Mouse (Mus musculus) spleen, adult 12 weeks (tissue): ENCODE results near the gene Cuedc1.
"Not testable (repeated sequence)": the region's sequence is repeated elsewhere in the genome, so short reads cannot be mapped to it uniquely, and the experiment has no call there.

Source experiments
- DNase-seq: peaks from one replicate; pipeline ENCODE4 v3.0.0; 2022; ENCODE audit warnings: low spot score

The Cuedc1 gene

DNA sequence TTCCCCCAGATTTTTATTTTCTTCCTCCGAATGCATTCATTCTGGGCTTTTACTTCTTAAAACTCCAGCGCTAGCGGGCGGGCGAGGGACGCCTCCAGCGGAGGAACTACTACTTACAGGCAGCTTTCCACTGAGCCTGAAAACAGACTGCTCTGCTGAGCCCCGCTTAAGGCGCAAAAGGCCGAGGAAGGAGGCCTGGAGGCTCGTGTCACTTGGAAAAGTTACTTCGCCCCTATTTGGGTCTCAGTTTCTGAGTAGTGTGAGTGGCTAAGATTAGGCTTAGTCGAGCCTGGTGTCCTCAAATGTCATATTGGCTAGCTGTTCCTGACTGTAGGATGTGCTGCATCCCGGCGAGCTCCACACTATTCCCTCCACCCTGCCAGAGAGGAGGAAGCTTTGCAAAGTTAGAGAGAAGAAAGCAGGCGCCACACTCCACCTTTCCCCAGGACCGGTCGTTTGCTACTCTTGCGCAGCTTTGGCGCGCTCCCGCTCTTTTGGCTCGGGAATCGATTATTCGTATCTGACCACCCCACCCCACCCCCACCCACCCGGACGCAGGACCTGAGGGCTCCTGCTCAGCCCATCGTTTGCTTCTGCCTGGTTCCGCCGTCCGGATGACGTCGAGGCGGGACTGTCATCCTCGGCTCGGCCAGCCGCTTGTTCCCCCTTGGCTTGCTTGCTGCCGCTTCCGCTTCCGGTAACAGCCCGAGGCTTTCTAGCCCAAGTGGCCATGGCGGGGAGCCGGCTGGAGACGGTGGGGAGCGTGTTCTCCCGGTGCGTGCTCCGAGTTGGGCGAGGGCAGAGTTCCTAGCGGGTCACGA, 106.1 kb downstream of the Cuedc1 start, which contains the start of gene Mrps23:
Gene Mrps23 (plus strand): TSS at position 677 of the 821 bp plus-strand sequence.
- peak; percentile 78 for DNase-seq

DNA sequence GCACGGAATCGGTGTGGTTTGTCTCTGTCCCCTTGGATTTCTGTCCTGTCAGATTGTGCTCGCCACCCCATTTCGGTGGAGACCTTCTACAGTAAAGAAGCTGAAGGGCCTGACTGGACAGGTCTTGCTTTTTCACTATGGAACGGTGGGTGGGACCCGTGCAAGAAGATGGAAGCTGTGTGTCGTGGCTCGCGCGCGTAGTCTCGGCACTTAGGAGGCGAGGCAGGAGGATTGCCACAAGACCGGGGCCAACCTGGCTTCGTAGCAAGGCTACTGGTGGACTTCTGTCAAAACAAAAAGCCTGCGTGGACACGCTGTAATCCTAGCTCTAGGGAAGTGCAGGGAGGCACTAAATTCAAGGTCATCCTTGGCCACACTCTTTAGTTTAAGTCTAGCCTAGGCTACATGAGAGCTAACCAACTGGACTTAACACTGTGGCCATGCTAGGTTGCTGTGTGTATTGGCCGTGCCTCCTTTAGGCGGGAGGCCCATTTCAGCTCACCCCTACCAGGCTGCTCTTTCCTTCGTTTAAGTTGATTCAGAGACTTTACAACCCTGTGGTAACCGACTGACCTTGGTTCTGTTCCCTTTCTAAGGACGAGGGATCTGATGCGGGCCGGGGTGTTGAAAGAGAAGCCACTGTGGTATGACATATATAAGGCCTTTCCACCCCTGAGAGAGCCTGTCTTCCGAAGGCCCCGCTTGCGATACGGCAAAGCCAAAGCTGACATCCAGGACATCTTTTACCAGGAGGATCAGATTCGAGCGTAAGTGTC, 106.9 kb downstream of the Cuedc1 start:
- no peak for DNase-seq

DNA sequence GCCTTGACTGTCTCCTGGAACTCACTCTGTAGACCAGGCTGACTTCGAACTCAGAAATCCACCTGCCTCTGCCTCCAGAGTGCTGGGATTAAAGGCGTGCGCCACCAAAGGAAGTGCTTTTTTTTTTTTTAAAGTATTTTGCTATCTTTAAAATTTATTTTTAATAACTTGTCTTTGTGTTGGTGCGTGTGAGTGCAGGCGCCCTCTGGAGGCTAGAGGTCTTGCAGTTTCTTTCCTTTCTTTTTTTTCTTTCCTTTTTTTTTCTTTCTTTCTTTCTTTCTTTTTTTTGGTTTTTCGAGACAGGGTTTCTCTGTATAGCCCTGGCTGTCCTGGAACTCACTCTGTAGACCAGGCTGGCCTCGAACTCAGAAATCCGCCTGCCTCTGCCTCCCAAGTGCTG, 108.7 kb downstream of the Cuedc1 start:
- DNase-seq, result not testable (repeated sequence)

DNA sequence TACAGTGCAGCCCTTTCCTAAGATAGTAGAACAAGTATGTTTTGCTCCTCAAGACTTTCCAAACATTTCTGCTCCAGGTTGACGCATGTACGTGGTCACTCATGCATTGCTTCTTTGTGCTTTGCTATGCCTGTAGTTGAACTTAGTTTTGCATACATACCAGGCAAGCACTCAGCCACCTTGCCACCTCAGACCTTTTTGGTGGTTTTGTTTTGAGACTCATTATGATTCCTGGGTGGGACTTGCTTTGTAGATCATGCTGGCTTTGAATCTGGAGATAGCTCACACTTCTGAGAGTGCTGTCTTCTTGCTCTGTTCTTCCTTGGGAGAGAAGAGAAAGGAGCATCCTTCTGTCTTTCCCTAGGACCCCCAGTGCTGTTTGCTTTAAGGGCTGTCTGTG, 109.8 kb downstream of the Cuedc1 start:
- no peak for DNase-seq

DNA sequence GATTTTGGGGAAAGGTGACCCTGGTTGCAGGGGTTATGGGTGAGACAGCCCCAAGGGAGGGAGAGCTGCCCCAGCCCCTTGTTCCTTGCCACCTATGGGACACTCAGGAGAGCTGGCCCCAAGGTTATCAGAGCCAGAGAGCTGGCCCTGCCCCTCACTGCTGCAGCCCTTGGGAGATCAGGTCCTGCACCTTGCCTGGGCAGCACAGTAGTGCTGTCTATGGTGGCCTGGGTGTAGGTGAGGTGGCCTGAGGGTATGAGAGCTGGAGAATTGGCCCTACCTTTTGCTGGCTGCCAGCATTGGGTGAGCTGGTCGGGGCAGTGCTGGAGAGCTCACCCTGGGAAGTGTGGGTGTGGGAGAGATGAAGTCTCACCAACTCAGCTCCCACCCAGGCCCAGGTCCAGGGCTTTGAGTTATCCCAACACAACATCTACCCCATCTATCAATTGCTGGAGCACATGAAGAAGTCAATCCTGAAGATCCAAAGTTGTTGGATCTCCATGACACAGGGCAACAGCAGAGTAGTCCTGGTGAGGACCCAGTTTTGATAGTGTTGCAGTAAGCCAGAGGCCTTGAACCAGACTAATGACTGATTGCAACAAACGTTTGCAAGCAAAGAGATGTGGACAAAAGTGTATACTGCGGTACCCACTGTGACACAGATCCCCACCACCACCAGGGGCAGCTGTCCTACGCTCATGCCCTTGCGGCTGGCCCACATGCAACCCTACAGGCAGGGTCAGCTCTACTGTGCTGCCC, 114.1 kb downstream of the Cuedc1 start:
- DNase-seq, result no peak

DNA sequence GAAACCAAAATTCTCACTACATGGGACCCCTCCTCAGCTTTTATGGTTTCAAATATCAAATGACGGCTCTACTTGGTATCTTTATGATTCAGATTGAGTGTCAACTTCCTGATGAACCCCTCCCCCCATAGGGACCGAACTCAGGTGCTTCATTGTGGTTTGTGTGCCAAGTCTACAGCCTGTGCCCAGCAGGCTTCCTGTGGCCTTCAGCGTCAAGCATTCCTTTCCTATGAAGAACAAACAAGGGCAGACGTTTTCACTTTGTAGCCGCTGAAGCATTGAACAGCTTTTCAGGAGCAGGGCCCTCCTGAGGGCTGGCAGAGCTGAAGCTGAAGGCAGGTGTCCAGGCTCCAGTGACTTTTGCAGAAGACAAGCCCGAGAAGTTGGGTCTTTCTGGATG, 115.9 kb downstream of the Cuedc1 start:
- DNase-seq, result no peak

DNA sequence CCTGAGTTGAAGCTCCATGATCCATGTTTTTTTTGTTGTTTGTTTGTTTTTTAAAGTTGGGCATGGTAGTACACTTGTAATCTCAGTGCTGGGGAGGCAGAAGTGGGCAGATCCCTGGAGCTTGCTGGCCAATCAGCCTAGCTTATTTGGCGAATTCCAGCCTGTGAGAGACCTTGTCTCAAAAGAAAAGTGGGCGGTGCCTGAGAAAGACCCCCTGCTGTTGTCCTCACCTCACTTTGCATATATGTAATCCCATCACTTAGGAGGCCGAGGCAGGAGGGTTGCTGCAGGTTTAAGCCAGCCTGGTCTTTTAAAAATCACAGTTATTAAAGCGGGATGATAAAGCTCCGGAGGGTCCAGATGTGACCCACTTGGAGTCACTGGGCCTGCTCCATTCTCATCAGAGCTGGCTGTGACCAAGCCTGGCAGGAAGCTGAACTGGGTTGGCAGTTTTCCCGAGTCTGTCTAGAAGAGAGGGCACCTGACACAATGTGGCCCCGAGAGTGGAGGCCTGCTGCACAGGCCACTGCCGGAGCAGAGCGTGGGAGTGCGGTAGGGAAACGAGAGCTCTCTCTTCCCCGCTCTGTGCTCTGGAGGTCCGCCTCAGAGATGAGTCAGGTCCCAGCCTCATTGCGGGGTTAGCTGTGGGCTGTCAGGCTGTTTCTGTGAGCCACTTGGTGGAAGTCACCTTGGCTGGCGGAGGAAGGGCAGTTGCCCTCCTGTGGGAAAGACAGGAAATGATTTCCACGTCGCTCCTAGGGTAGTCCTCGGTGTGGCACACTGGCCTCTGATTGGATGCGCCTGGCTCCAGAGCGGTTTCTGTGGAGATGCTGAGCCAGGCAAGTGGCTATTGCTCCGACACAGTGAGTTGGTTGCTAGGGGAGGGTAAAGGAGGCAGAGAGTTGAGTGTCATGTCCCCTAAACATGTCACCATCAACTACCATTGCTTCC, 117.3 kb downstream of the Cuedc1 start:
- DNase-seq, result no peak

DNA sequence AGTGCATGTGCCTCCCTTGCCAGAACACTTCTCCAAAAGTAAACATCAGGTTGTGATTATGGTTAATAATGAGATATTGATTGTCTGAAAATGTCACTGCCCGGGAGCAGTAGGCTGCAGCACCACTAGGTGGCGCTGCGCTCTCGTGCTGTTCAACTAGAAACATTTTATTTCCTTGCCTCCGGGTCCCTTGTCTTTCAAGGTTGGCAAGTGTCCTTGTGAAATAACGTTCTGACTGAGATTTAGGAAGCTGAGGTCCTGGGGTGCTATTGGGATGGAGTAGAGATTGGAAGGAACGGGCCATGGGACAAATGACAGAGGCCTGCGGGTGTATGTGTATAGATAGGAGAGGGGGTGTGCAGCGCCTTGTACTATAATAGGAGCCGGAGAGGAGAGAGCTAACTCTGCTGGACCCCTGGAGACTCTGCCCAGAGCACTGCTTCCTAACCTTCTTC, 118.4 kb downstream of the Cuedc1 start:
- peak; percentile 30 for DNase-seq

DNA sequence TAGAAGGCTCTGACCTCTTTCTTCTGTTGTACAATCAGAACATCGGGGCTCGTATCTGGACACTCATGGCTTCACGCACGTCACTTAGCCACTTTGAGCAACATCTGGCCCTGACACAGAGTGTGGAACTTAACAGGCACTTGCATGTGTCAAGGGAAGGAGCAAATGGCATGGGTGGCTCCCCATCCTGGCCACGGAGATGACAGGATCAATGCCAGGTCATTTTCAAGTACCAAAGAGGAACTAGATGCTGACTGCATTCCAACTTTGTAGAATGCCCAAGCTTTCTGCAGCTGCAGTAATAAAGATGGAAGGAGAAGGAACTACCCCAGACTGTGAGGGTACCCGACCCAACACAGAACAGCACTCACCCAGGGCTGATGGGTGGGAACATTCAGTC, 120.3 kb downstream of the Cuedc1 start:
- no peak for DNase-seq

DNA sequence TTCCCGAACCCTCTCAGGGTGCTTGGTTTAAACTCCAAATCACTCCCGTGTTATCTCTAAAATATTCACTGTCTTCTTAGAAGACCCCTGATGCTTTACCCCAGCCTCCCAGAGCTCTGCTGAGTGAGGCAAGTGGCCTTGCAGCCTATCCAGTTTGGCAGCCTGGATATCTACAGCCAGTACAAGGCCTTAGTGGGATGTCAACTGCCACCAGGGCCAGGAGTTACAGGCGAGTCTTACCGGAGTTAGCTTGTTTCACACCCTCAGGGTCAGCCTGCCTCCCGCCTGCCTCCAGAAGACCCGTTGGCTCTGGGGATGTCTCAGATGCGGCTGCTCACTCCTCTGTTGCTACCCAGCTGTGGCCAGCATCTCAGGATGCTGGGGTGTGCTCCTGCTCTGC, 120.7 kb downstream of the Cuedc1 start:
- DNase-seq, result no peak

DNA sequence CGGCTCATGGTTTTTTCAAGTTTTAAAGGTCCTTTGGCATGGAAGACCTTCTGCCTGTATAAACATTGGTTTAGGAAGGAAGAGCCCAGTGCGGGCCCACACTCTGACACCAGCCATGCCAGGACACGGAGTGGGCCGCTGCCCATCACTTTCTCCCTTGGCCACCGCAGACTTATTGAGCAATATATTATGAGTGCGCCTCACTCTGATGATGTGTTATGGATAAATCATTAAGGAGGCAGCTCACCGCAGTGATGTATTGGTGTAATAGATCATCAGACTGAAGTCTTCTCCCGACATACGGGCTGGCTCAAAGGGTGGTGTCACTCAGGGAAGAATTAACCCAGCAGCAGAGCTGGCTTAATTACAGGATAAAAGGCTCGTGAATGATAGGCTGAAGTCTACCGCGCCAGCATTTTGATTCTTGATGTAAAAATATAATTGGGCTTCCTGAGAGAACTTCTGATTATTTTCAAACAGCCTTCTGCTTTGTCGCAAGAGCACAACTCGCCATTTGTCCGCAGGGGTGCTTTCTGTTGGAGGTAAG, 124.1 kb downstream of the Cuedc1 start:
- DNase-seq, result no peak

DNA sequence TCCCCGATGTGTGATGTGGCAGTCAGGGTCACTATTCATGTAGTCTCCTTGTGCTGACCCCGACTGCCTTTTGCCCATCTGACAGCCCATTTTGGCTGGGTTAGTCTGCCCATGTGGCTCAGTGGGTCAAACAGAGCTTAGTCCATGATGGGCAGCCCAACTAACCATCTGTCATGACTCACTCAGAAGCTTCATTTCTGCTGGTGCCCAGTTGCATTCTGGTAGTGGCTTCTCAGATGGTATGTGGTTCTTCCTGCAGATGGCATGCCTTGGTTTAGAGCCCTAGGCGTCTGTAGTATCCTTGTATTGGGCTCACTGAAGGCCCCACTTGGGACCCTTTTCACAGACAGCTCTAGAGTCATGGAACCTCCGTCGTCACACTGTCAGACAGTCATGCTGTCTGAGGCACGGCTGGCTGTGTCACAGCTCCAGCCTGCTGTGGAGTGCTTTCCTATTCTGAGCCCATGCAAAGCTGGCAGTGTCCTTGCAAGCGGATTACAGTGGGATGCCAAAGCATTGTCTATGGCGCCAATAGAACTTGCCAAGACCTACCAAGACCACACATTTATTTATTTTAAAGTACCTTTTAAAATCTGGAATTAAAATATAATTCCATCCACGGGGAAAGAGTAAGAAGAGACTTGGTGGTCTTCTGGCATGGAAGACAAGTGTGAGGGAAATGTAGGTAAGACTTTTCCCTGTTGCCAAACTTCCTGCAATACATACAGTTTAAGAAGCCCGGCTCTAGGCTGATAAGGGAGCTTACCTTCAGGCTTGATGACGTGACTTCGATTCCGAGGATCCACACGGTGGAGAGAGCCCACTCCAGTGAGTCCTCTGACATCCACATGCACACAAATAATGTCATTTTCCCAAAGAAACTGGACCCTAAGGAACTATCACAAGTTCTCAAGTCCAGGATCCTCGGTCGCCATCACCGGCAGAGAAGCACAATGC, 129.4 kb downstream of the Cuedc1 start:
- DNase-seq, result no peak

DNA sequence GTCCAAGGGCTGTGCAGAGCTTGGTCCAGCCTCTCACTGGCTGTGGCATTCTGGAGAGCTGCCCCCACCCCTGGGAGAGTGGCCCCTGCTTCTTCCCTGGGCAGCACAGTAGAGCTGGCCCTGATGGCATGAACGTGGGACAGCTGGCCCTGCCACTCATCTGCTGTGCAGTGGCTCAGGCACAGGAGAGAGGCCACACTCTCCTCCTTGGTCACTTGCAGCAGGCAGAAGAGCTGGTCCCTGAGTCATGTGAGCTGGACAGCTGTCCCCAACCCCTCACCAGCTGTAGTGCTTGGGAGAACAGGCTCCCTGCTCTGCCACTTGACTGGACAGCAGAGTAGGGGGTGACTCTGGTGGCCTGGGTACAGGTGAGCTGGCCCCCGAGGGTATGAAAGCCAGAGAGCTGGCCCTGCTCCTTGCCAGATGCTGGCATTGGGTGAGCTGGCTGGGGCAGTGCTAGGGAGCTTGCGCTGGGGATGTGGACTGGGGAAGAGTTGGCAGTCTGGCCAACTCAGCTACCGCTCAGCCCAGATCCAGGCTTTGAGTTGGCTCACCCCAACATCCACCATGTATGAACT, 133.4 kb downstream of the Cuedc1 start:
- DNase-seq, result no peak

DNA sequence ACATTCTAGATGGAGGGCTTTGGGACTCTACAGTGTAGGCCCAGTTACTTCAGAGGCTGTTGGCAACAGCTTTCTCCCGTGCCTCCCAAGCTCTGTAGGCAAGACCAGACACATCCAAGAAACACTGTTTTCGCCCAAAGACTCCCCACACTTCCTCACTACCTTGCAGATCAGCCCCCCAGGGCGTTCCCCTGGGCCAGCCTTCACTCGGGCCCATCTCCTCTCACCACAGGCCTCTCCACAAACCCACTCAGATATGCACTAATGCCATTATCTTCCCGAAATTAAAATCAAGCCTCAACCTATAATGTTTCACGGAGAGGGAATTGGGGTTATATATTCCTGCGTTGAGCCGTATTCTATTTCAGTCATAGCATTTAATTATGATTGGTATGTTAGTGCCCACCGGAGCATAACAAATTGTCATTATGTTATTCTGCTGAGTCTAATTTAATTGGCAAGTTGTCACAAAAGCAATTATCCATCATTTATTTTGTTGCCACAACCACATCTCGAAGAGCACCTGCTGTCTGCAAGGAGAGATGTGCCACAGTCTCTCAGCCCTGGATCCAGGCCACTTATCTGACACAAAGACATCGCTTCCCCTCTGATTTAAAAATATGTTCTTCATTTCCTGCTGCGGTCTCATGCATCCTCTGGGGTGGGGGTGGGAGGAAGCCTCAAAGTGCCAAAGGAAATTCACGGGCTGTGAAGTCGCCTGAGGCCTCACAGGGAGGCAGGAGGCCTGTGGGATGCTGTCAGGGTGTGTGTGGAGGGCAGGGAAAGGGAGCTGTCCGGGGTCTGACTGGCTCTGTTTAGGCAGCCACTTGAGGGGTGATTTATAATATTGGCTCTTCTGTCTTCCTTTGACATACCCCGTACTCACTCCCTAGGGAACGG, 135.9 kb downstream of the Cuedc1 start:
- DNase-seq, result no peak

DNA sequence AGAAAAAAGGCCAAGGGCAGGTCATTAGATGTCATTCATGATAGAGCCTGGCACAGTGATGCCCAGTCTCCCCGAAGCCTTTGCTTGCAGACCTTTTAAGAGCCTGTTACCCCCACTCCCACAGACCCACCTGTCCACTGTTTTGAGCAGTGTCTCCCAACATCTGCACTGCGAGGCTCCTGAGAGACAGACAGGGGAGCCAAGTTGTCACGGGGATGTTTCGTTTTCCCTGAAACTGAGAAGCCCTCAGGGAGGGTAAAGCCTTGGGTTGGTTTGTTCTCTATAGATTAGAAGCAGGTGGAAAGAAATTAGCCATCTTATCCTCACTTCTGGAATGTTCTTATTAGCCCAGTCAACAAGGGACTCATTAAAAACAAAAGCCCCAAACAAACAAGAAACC, 136.9 kb downstream of the Cuedc1 start:
- DNase-seq, result no peak

DNA sequence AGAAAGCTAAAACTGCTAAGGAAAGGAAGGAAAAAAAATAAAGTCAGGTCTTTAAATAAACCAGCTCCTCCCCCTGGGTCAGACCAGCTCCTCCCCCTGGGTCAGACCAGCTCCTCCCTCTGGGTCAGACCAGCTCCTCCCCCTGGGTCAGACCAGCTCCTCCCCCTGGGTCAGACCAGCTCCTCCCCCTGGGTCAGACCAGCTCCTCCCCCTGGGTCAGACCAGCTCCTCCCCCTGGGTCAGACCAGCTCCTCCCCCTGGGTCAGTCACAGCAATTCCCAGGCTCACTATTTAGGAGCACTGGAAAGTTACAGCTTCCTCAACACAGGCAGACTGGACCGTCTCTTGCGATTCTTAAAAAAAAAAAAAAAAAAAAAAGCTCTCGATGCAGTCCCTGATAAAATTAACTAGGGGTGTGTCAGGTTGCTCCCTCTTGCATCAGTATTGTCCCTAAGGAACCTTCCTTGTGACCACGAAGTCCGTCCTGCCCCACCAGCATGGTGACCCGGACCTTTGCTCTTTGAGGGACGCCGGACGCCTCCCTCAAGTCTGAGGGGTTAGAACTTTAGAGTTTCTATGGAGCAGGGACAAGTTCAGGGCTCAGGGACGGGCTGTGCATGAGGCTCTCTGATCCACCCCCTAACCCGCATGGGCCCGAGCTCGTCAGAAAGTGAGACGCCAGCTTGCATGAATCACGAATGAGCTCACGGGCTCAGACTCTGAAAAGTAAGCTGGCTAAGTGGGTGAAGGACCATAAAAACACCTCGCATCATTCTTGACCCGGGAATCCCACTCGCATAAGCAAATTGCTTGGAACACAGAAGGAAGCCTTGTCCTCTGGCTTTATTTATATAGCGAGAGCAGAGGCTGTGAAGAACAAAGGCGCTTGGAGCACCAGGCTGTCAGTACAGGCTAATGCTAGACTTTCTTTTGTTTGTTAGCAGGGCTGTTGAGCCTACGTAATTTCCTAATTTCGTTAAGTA, 137.7 kb downstream of the Cuedc1 start:
- DNase-seq, result no peak

DNA sequence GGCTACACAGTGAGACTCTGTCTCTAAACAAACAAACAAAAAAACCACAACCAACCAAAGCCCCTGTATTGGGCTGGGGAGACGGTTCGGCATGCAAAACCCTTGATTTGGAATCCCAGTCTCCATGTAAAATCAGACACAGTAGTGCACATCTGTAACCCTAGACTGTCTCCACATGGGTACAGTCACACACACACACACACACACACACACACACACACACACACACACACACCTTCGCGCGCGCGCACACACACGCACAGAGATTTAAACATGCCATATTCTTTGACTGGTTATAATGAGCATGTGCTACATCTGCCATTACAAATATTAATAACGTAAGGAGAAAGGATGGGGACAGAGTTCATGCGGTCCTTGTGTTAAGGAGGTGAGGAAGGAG, 142.4 kb downstream of the Cuedc1 start:
- DNase-seq, result no peak
